Mouse (Mus musculus) testis, adult 2 months (tissue): ENCODE data around the gene Map2k6.

Source experiments
- CTCF ChIP-seq: fragments of 200-500 bp; IDR thresholded peaks from 2 replicates; pipeline ENCODE4 v1.5.1; 2012; ENCODE audit warnings: low read depth, mild to moderate bottlenecking, inconsistent platforms, low read length, moderate library complexity; ENCODE audit not compliant: control insufficient read depth, insufficient read depth, insufficient replicate concordance
- POLR2A ChIP-seq: fragments of 200-500 bp; IDR thresholded peaks from 2 replicates; pipeline ENCODE4 v1.6.1; 2012; ENCODE audit warnings: low read depth, mild to moderate bottlenecking, inconsistent platforms, low read length, moderate library complexity; ENCODE audit not compliant: control insufficient read depth

DNA sequence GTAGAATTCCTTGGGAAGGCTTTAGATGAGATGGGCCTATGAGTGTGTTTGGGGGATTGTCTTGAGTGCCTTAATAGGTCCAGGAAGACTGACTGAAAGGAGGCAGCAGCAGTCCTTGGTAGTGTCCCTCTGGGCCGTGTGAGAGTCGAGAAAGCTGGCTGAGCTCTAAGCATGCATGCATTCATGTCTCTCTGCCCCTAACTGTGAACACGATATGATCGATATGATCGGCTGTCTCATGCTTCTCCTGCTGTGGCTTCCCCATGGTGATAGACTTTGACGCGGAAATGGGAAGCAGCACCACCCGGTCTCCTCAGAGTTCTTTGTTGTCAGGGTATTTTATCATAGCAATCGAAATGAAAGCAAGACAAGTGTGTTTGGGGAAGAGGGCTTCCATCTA, 64.9 kb downstream of the Map2k6 start:
- TF ChIP-seq CTCF (no peak), POLR2A (no peak)
